Mouse (Mus musculus) CH12F3 (cell line): ENCODE results near the gene Dynlrb1.

ENCODE experiments used
- in situ Hi-C: fragments of 300-500 bp; cut with MboI; formaldehyde crosslinking; loops from 2 replicates; pipeline ENCODE4 v1.14.3; 2020; ENCODE audit warnings: low sequenced_read_pairs

The Dynlrb1 gene

GRCm38 (mm10) chr2:155279163-155279562, 42.8 kb downstream of the Dynlrb1 start:
- in situ Hi-C loops, result no loop called here

GRCm38 (mm10) chr2:155280116-155280515, 43.8 kb downstream of the Dynlrb1 start:
- in situ Hi-C loops, result no loop called here

GRCm38 (mm10) chr2:155283793-155284192, 47.5 kb downstream of the Dynlrb1 start:
- in situ Hi-C loops, result no loop called here

GRCm38 (mm10) chr2:155284647-155285046, 48.3 kb downstream of the Dynlrb1 start:
- in situ Hi-C loops, result no loop called here

- in situ Hi-C loops, result no loop called here
These were observed 49.4 kb downstream of the Dynlrb1 start for GRCm38 (mm10) chr2:155285744-155286143.

GRCm38 (mm10) chr2:155287456-155288250, 51.3 kb downstream of the Dynlrb1 start:
- in situ Hi-C loops, result no loop called here

GRCm38 (mm10) chr2:155290066-155290465, 53.7 kb downstream of the Dynlrb1 start:
- in situ Hi-C loops, result no loop called here

GRCm38 (mm10) chr2:155293382-155293781, 57.0 kb downstream of the Dynlrb1 start:
- in situ Hi-C loops, result no loop called here

- in situ Hi-C loops, result no loop called here
These were observed 57.6 kb downstream of the Dynlrb1 start for GRCm38 (mm10) chr2:155293946-155294345.

- in situ Hi-C loops, result no loop called here
These were observed 59.1 kb downstream of the Dynlrb1 start for GRCm38 (mm10) chr2:155295453-155295852.

GRCm38 (mm10) chr2:155299563-155299962, 63.2 kb downstream of the Dynlrb1 start:
- in situ Hi-C loops, result no loop called here
